Mouse (Mus musculus) ovary, postnatal 14 days (tissue): ENCODE results near the gene Sco2.

Experiments
- DNase-seq: peaks from one replicate; pipeline ENCODE4 v3.0.0; 2022; ENCODE audit warnings: low spot score

The Sco2 gene

DNA sequence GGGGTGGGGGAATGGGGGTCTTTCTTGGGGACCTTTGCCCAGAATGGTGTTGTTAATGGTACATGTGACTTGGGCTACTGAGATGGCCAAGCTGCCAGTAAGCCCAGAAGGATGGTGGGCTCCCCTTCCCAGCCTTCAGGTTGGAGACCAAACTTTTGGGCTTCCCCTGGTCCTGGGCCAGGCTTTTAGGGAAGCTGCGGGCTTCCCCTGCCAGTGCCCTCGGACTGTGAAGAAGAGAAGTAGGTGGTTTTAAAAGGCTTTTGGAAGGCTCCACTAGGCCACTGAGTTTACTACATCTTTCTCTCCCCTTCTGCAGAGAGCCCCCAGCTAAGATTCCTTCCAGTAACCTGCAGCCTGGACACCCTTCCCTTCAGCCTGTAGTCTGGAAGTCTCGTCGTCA, 50.0 kb downstream of the Sco2 start:
- no peak for DNase-seq

DNA sequence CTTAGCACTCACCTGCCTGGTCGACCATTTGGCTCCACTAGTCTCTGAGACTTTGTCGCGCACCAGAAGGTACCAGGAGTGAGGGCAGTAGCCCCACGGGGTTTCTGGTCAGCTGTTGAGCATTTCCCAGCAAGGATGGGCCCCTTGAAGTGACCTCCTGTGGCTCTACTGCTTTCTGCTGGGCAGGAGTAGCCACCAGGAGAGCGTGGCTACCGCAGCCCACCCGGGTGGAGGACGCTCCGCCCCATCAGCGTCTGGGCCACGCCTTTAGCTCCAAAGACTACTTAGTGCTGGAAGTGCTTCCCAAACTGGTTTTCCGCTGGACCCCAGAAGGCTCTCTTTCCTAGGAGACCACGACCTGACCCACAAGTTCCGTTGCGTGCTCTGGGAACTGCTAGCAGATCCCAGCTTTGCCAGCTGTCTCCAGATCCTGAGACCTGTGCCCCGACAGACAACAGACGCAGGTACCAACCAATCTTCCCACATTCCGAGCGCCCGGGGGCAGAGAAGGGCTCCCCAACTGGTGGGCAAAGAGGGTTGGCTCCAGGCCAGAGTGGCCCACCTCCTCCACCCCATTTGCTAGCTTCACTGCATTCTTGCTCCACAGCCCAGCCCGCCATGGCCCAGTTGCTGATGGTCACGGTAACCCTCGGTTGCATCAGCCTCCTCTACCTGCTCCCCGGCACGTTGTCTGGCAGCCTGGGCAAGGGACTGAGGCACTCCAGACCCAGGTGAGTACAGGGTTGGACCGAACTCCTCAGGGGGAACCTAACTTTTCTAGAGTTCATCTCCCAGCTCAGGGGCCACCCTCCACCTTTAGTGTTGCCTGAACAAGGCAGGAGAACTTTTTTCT, 50.8 kb downstream of the Sco2 start, which contains the start of gene Adm2:
Gene Adm2 (plus strand): TSS at position 51 of the 853 bp plus-strand sequence.
- DNase-seq: no peak
